In the genomic region with DNA sequence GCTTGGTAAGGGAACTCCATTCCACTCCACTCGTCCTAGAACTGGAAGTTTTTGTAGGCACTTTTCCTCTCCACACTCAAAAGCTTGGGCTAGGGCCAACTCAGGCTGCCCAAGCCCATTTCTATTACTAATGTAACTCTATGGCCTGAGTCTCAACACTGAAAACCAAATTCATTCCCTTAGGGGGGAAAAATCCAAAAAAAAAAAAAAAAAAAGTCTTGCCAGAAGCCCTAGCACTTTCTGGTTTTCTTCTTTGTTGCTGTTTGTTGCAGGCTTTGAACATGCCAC, we compare ENCODE assay signal across 14 mouse cellular contexts. TPM values are rescaled to one million over a fixed set of nuclear protein-coding genes. Genes with fewer than 3 reads are reported as not detected.
A peak's percentile ranks its signal among the peaks of the same experiment; 100 is the strongest.
DNase-seq lines count a peak whose midpoint lies in the region; ATAC-seq and TF ChIP-seq lines count a peak whose summit lies in the region.
"Had no signal": no experiment of that assay in that cellular context is flagged by ENCODE, and none has a peak within 500 bp of the region (broad histone marks: within the 10 kb centered on the region; RNA-seq: fewer than 3 reads in every experiment).

No protein-coding gene starts in this region.

- H3K9ac ChIP-seq in lung, embryonic 15.5 days, result peak overlapping the region; percentile 27; the same call in 1 of the 2 replicates
- 0 out of 2 replicates have a peak overlapping the region, but pooled peaks have one; percentile 10 for H3K9ac ChIP-seq in intestine, embryonic 15.5 days
- no peak overlapping the region for H3K9ac ChIP-seq in stomach, embryonic 15.5 days
- H3K9ac ChIP-seq: forebrain, embryonic 13.5 days had no signal

- H3K4me1 ChIP-seq in lung, embryonic 15.5 days, result peaks cover 23% of the 10 kb centered on the region
- peaks cover 45% of the 10 kb centered on the region for H3K4me1 ChIP-seq in intestine, embryonic 15.5 days (replicated peaks)
- peaks cover 27% of the 10 kb centered on the region for H3K4me1 ChIP-seq in stomach, embryonic 15.5 days

- H3K36me3 ChIP-seq in lung, embryonic 15.5 days, result no peaks in the 10 kb centered on the region
- H3K36me3 ChIP-seq in intestine, embryonic 15.5 days, result no peaks in the 10 kb centered on the region
- no peaks in the 10 kb centered on the region for H3K36me3 ChIP-seq in stomach, embryonic 15.5 days

- 11% methylated on average over 1 of the region's 1 CpGs for WGBS in lung, embryonic 15.5 days
- WGBS in intestine, embryonic 15.5 days, result 40% methylated on average over 1 of the region's 1 CpGs
- 18% methylated on average over 1 of the region's 1 CpGs for WGBS in stomach, embryonic 15.5 days

- peak overlapping the region; percentile 90 for H3K4me2 ChIP-seq in lung, embryonic 15.5 days
- H3K4me2 ChIP-seq in intestine, embryonic 15.5 days (replicated peaks), result peak overlapping the region; percentile 43
- H3K4me2 ChIP-seq in stomach, embryonic 15.5 days, result peak overlapping the region; percentile 44
- H3K4me2 ChIP-seq: forebrain, embryonic 13.5 days had no signal

- H3K27me3 ChIP-seq in lung, embryonic 15.5 days, result peaks cover 68% of the 10 kb centered on the region
- peaks cover 22% of the 10 kb centered on the region for H3K27me3 ChIP-seq in intestine, embryonic 15.5 days (replicated peaks)
- 0 out of 2 replicates have a peak, but pooled peaks cover 2% of the 10 kb centered on the region for H3K27me3 ChIP-seq in stomach, embryonic 15.5 days (replicated peaks)

- H3K4me3 ChIP-seq in gastrocnemius, adult 2 months, result peak overlapping the region; percentile 7; the same call in 1 of the 2 replicates
- peak overlapping the region; percentile 12 for H3K4me3 ChIP-seq in lung, embryonic 15.5 days
- no peak overlapping the region for H3K4me3 ChIP-seq in intestine, embryonic 15.5 days (replicated peaks)
- H3K4me3 ChIP-seq in stomach, embryonic 15.5 days (replicated peaks), result no peak overlapping the region; the same call in 1 of the 2 replicates
- H3K4me3 ChIP-seq: forebrain, embryonic 13.5 days had no signal

- no peak for DNase-seq in gastrocnemius, adult 2 months
- no peak for DNase-seq in gastrocnemius, postnatal 4 days (ENCODE audit: low spot score in 2 of 2)
- no peak for DNase-seq in lung, adult 18-20 months
- no peak for DNase-seq in adrenal gland, adult 18-20 months (ENCODE audit: low spot score in 2 of 2)
- no peak for DNase-seq in liver
- DNase-seq: heart, postnatal 36 days; retina, postnatal 1 day had no signal

- TF ChIP-seq CTCF in gastrocnemius, adult 2 months (IDR thresholded peaks at IDR 0.05), result no peak

- ATAC-seq in lung, embryonic 15.5 days (ENCODE audit: borderline replicate concordance, extremely low read depth, low FRiP score, low TSS enrichment), result no peak
- no peak for ATAC-seq in intestine, embryonic 15.5 days
- no peak for ATAC-seq in stomach, embryonic 15.5 days (ENCODE audit: insufficient read depth, low FRiP score, low read depth)
- ATAC-seq: forebrain, embryonic 13.5 days had no signal

- H3K27ac ChIP-seq in gastrocnemius, adult 2 months, result peak overlapping the region; percentile 48; the same call in 1 of the 2 replicates
- peak overlapping the region; percentile 61 for H3K27ac ChIP-seq in lung, embryonic 15.5 days
- no peak overlapping the region for H3K27ac ChIP-seq in intestine, embryonic 15.5 days
- H3K27ac ChIP-seq in stomach, embryonic 15.5 days, result peak overlapping the region; percentile 0; the same call in 1 of the 2 replicates
- H3K27ac ChIP-seq: forebrain, embryonic 13.5 days; macrophage had no signal

- intact Hi-C loops in gastrocnemius, adult 2 months (cut with DNase I), result loop anchor here (5.0 kb wide), 1 partner anchor 35 kb away; no protein-coding TSS in a partner anchor

- H3K9me3 ChIP-seq in lung, embryonic 15.5 days, result no peaks in the 10 kb centered on the region
- H3K9me3 ChIP-seq in intestine, embryonic 15.5 days, result no peaks in the 10 kb centered on the region
- no peaks in the 10 kb centered on the region for H3K9me3 ChIP-seq in stomach, embryonic 15.5 days
- H3K9me3 ChIP-seq: forebrain, embryonic 13.5 days had no signal

RNA-seq across cellular contexts. Expression of a gene that starts 2.6 kb away (rescaled TPM):
- total RNA-seq in gastrocnemius, adult 2 months (2021), result under 1 TPM; 0.47 to 0.56 TPM
- 1 to 10 TPM; 1.1 to 1.5 TPM for total RNA-seq in gastrocnemius, postnatal 4 days (2021)
- polyA plus RNA-seq in lung, embryonic 15.5 days (2015; fragmentation: Nextera tagmentation; extraction: Ambion mirVana), result 11.4 and 13.0 TPM in 2 replicates
- 7.4 and 8.6 TPM in 2 replicates for polyA plus RNA-seq in intestine, embryonic 15.5 days (2015; fragmentation: Nextera tagmentation; extraction: Ambion mirVana)
- polyA plus RNA-seq in stomach, embryonic 15.5 days (2015; fragmentation: Nextera tagmentation; extraction: Ambion mirVana), result 8.8 and 12.2 TPM in 2 replicates
- total RNA-seq in adrenal gland, adult 18-20 months (2021), result 1 to 10 TPM in 1 of 2 experiments, under 1 TPM in 1; 0.96 to 1.3 TPM
- total RNA-seq: layer of hippocampus, adult 18-20 months; left cerebral cortex, postnatal 25 days had no signal
- polyA plus RNA-seq: forebrain, embryonic 13.5 days; macrophage had no signal

RNA-seq across cellular contexts. Expression of a gene that starts 3.9 kb away (rescaled TPM):
- total RNA-seq in gastrocnemius, adult 2 months (2021), result under 1 TPM; 0.13 to 0.22 TPM
- total RNA-seq in gastrocnemius, postnatal 4 days (2021), result under 1 TPM; 0.34 to 0.54 TPM
- 1.3 and 1.4 TPM in 2 replicates for polyA plus RNA-seq in lung, embryonic 15.5 days (2015; fragmentation: Nextera tagmentation; extraction: Ambion mirVana)
- polyA plus RNA-seq in intestine, embryonic 15.5 days (2015; fragmentation: Nextera tagmentation; extraction: Ambion mirVana), result 0.86 and 1.2 TPM in 2 replicates
- 1.3 and 2.2 TPM in 2 replicates for polyA plus RNA-seq in stomach, embryonic 15.5 days (2015; fragmentation: Nextera tagmentation; extraction: Ambion mirVana)
- total RNA-seq in adrenal gland, adult 18-20 months (2021), result under 1 TPM; 0.29 to 0.43 TPM
- total RNA-seq: layer of hippocampus, adult 18-20 months; left cerebral cortex, postnatal 25 days had no signal
- polyA plus RNA-seq: forebrain, embryonic 13.5 days had no signal

RNA-seq across cellular contexts. Expression of a gene that starts 15.3 kb away (rescaled TPM):
- total RNA-seq in gastrocnemius, adult 2 months (2021), result under 1 TPM in 1 of 2 experiments, not detected in 1; 0.10 TPM
- under 1 TPM; 0.34 to 0.54 TPM for total RNA-seq in gastrocnemius, postnatal 4 days (2021)
- polyA plus RNA-seq in lung, embryonic 15.5 days (2015; fragmentation: Nextera tagmentation; extraction: Ambion mirVana), result 2.1 and 2.3 TPM in 2 replicates
- polyA plus RNA-seq in intestine, embryonic 15.5 days (2015; fragmentation: Nextera tagmentation; extraction: Ambion mirVana), result 1.9 and 2.0 TPM in 2 replicates
- 2.6 and 3.1 TPM in 2 replicates for polyA plus RNA-seq in stomach, embryonic 15.5 days (2015; fragmentation: Nextera tagmentation; extraction: Ambion mirVana)
- under 1 TPM; 0.13 to 0.33 TPM for total RNA-seq in adrenal gland, adult 18-20 months (2021)
- total RNA-seq: layer of hippocampus, adult 18-20 months; left cerebral cortex, postnatal 25 days had no signal
- polyA plus RNA-seq: forebrain, embryonic 13.5 days; macrophage had no signal

RNA-seq across cellular contexts. Expression of a gene that starts 29.5 kb away (rescaled TPM):
- 1 to 10 TPM; 2.7 to 3.3 TPM for total RNA-seq in gastrocnemius, adult 2 months (2021)
- total RNA-seq in gastrocnemius, postnatal 4 days (2021), result 10 to 100 TPM in 1 of 2 experiments, 1 to 10 TPM in 1; 9.2 to 11.8 TPM
- 4.1 and 4.2 TPM in 2 replicates for polyA plus RNA-seq in lung, embryonic 15.5 days (2015; fragmentation: Nextera tagmentation; extraction: Ambion mirVana)
- polyA plus RNA-seq in intestine, embryonic 15.5 days (2015; fragmentation: Nextera tagmentation; extraction: Ambion mirVana), result 3.7 and 4.5 TPM in 2 replicates
- 4.4 and 5.3 TPM in 2 replicates for polyA plus RNA-seq in stomach, embryonic 15.5 days (2015; fragmentation: Nextera tagmentation; extraction: Ambion mirVana)
- 1 to 10 TPM; 1.8 to 3.1 TPM for total RNA-seq in adrenal gland, adult 18-20 months (2021)
- total RNA-seq: layer of hippocampus, adult 18-20 months; left cerebral cortex, postnatal 25 days had no signal
- polyA plus RNA-seq: forebrain, embryonic 13.5 days had no signal

RNA-seq across cellular contexts. Expression of a gene that starts 42.4 kb away (rescaled TPM):
- 1 to 10 TPM; 2.2 to 2.9 TPM for total RNA-seq in gastrocnemius, adult 2 months (2021)
- 1 to 10 TPM; 4.4 to 5.1 TPM for total RNA-seq in gastrocnemius, postnatal 4 days (2021)
- polyA plus RNA-seq in lung, embryonic 15.5 days (2015; fragmentation: Nextera tagmentation; extraction: Ambion mirVana), result 48.2 and 48.7 TPM in 2 replicates
- polyA plus RNA-seq in intestine, embryonic 15.5 days (2015; fragmentation: Nextera tagmentation; extraction: Ambion mirVana), result 22.9 and 25.1 TPM in 2 replicates
- 19.8 and 20.2 TPM in 2 replicates for polyA plus RNA-seq in stomach, embryonic 15.5 days (2015; fragmentation: Nextera tagmentation; extraction: Ambion mirVana)
- 10 to 100 TPM; 13.3 to 20.2 TPM for total RNA-seq in adrenal gland, adult 18-20 months (2021)
- total RNA-seq: layer of hippocampus, adult 18-20 months; left cerebral cortex, postnatal 25 days had no signal
- polyA plus RNA-seq: forebrain, embryonic 13.5 days had no signal

Comparison
In these comparisons a context has a peak if more than half of its experiments do, and no peak if none do; other contexts are left out.
1. H3K4me3 ChIP-seq: peak in gastrocnemius, adult 2 months (single experiment) and lung, embryonic 15.5 days (single experiment); none in intestine, embryonic 15.5 days (single experiment) and stomach, embryonic 15.5 days (single experiment).
2. Peak in every context shown above with its lines, with median percentiles within 50 percentile points of each other: H3K4me2 ChIP-seq.